Mouse (Mus musculus) CD4-positive helper T cell, adult 2 months (primary cell): ENCODE data around the gene Thsd1.

ENCODE experiments used
- DNase-seq: peaks from one replicate; pipeline ENCODE4 v3.0.0-alpha.2; 2012; ENCODE audit warnings: low read depth, missing footprints, low spot score

The Thsd1 gene

DNA sequence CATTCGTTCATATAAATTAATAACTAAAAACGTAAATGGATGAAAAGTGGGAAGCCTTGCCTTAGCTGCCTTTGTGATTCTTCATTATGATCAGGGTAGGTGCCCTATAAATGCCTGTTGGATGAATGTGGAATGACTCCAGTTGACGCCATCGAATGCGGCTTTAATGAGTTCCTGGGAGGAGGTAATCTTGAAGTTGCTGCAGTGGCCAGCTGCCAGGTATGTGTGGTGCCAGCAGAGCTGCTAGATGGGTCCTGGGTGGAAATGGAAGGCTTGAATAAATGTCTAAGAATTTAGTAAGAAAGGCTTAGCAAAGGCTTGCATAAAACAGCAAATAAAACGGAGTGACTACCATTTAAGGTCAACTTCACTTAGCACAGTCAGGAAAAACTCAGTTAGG, 37.7 kb downstream of the Thsd1 start:
- no peak for DNase-seq

DNA sequence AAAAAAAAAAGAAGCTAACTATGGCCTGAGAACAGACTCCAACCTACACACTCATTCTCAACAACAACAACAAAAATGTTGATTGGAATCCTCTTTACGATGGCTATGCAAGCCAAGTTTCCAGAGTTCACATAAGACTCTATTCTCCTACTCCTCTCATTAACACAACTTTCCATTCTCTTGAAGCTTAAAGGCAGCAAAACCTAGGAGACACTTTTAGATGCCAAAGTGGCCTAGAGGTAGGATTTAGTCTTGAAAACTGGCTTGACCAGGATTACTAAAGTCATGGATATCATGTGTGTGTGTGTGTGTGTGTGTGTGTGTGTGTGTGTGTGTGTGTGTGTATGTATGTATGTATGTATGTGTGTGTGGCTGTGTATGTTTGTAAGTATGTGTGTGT, 38.1 kb downstream of the Thsd1 start:
- no peak for DNase-seq

DNA sequence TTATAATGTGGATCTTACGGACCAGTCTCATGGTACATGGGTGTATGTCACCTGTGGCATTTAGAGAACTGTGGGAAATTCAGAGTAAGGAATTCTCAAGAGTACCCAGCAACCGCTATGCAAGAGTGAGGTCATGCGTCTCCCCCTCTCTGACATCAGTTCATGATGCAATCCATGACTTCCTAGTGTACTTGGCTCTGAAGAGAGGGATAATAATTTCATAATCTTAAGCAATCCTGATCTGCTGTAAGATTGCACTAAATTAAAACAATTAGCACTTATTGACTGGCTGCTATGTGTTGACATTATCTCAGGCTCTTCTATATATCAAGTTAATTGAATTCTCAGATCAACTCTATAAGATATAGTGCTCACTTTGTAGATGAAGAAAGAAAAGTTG, 39.7 kb downstream of the Thsd1 start:
- no peak for DNase-seq

DNA sequence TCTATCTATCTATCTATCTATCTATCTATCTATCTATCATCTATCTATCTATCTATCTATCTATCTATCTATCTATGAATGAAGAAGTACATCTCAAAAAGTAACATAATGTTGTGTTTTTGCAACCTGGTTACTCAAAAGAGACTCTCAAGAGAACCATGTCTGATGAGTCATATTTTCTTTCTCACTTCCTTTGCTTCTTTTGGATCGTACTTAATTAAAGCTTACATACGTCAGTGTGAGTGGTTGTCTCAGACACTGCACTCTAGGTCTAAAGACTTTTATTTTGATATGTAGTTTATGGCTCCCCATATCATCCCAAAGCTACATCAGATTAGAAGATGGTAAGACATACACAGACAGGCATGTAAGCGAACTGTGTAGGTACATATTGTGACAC, 46.0 kb downstream of the Thsd1 start:
- no peak for DNase-seq

DNA sequence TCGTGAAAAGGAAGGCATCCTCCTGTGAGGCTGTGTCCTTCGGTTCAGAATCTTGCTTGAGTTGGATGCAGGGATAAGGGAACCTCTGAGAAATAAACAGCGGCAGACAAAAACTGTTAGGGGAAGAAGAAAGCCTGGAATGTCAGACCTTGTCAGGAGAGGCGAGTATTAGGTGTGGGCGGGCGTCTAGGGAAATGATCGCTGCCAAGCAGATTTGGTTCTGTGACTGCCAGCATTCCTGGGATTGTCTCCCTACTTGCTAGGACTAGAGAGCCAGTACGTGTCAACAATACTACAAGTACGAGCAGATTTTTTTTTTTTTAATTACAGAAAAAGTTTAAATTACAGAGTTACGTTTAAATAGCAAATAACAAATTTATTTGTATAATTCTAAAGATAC, 47.5 kb downstream of the Thsd1 start:
- DNase-seq, result no peak

DNA sequence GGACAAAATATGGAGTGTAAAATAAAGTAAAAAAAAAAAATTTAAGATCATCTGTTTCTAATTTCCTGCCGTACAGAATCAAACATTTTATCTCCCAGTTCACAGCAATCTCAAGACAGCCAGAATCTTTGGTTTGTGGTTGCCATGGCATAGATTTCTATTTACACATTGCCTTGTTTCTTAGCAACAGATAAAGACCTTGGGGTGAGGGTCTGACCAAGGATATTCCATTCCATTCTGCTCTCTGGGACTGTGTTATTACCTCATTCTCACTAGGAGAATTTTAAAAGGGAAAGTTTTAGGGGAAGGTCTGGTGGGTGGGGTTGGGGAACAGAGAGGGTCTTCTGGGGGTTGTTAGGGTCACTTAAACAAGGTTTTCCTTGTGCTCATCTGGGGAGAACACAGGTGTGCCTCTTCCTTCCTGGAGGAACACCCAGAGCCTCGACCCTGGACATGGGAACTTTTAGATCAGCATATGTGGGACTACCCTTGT, 55.9 kb downstream of the Thsd1 start, which contains the start of gene Tpte:
Gene Tpte, plus strand, starts transcription at position 443 of the 493 bp plus-strand sequence.
- no peak for DNase-seq

DNA sequence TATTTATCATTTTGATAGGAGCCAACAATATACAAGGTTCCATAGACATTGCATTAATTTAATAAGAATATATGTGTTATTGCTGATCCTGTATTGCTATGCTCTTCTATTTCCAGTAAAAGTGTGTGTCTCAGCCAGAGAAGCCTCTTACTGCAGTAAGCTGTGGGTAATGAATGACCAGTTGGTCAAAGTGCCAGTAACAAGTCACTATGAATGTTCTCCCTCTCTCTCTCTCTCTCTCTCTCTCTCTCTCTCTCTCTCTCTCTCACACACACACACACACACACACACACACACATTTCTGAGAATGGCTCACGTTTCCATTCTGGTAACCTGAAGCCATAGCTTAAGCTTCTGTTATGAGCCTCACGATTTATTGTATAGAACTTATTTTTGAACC, 75.2 kb downstream of the Thsd1 start:
- DNase-seq, result no peak

DNA sequence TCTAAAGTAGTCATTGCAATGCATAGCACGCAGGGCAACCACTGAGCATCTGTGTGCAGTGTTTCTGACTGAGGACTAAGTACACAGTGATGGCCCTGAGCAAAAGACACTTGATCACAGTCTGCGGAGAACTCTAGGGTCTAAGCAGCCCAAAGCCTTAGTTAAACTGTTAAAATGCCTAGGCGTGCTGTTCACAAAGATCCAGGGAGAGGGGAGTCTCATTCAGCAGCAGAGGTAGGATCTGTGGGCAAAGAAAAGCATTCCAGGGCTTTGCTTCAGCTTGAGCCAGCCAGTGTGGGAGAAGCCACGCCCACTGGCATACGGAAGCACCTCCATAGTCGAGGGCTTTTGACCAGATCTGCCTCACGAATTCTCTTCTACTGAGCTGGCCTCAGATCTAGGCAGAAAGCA, 75.8 kb downstream of the Thsd1 start:
- no peak for DNase-seq

DNA sequence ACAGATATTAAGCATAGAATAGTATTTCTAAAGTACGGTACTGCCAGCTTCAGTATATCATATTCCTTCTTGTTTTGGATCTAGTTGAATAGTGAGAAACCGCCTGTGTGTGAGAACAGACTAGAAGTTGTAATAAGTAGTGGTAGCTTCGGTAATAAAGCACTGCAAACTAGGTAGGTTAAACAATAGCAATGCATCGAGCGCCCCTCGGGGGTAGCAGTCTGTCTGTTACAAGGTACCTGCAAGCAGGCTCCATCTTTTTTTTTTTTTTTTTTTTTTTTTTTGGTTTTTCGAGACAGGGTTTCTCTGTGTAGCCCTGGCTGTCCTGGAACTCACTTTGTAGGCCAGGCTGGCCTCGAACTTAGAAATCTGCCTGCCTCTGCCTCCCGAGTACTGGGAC, 76.9 kb downstream of the Thsd1 start:
- peak; percentile 6 for DNase-seq

DNA sequence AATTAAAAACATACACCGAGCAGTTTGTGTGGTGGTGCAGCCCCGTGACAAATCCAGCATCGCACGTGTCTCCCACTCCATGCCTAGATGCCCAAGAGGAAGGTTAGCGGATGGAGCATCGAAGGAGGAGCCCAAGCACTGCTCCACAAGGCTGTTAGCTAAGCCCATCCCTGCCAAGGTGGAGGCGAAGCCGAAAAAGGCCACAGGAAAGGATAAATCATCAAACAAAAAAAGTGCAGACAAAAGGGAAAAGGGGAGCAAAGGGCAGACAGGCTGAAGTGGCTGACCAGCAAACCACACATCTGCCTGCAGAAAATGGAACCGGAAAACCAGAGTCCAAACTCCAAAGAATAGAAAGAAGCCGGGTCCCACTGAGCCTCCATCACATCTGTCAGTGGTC, 79.9 kb downstream of the Thsd1 start:
- DNase-seq, result no peak
